Mouse (Mus musculus): ENCODE results near the gene Tnfsfm13.
A peak's percentile ranks its signal among the peaks of the same experiment; 100 is the strongest.

Tnfsfm13 gene

GRCm38 (mm10) chr11:69633128-69633866, 62.6 kb downstream of the Tnfsfm13 start:
- DNase-seq = peak; percentile 79

Data from lung, postnatal 10 days (tissue).